Mouse (Mus musculus) midbrain, embryonic 12.5 days (tissue): Measurements from ENCODE around the gene Fam173b. TPM values are rescaled to one million over a fixed set of nuclear protein-coding genes. Genes with fewer than 3 reads are reported as not detected.

Experiments used
- ATAC-seq: fragments of 200-750 bp; cut with Nextera tagmentation; 2 replicates; pipeline ENCODE4 v1.8.0; 2017; ENCODE audit warnings: low read depth, moderate TSS enrichment, moderate library complexity; ENCODE audit not compliant: low FRiP score
- H3K27ac ChIP-seq: fragments of 300-500 bp; sonication (generic); replicated peaks from 2 replicates; pipeline ENCODE4 v1.5.1; 2016; ENCODE audit warnings: mild to moderate bottlenecking
- H3K27me3 ChIP-seq: fragments of 300-500 bp; sonication (generic); 2 replicates; pipeline ENCODE4 v1.6.1; 2016; ENCODE audit warnings: mild to moderate bottlenecking
- H3K36me3 ChIP-seq: fragments of 300-500 bp; sonication (generic); 2 replicates; pipeline ENCODE4 v1.6.1; 2016
- H3K4me1 ChIP-seq: fragments of 300-500 bp; sonication (generic); 2 replicates; pipeline ENCODE4 v1.6.1; 2016
- H3K4me2 ChIP-seq: fragments of 300-500 bp; sonication (generic); replicated peaks from 2 replicates; pipeline ENCODE4 v1.6.1; 2016; ENCODE audit warnings: mild to moderate bottlenecking, moderate library complexity
- H3K4me3 ChIP-seq: fragments of 300-500 bp; sonication (generic); 2 replicates; pipeline ENCODE4 v1.5.1; 2016; ENCODE audit warnings: mild to moderate bottlenecking
- H3K9ac ChIP-seq: fragments of 300-500 bp; sonication (generic); replicated peaks from 2 replicates; pipeline ENCODE4 v1.6.1; 2016; ENCODE audit warnings: mild to moderate bottlenecking, moderate library complexity
- H3K9me3 ChIP-seq: fragments of 300-500 bp; sonication (generic); 2 replicates; pipeline ENCODE4 v1.6.1; 2016; ENCODE audit warnings: mild to moderate bottlenecking
- WGBS: fragments of 180-500 bp; shearing (Covaris S2); methylation state at CpG from one replicate; pipeline ENCODE4 v1.1.7; 2016; 5-methylcytosine and 5-hydroxymethylcytosine counted together
- polyA plus RNA-seq: library from polyadenylated mRNA; unstranded; fragments of >200 nt; fragmentation: Nextera tagmentation; extraction: Ambion mirVana; gene quantifications from 2 replicates; pipeline ENCODE4 v1.2.1, GENCODE M21; 2016

Fam173b gene
- polyA plus RNA-seq, 1 experiment from 2014 or later, result 11.8 TPM

GRCm38 (mm10) chr15:31590176-31590575 is 11.5 kb upstream of the Fam173b start:
- 95% methylated on average over 5 of the region's 5 CpGs for WGBS
- Histone ChIP-seq H3K36me3 (peaks cover 64% of the 10 kb centered on the region), H3K4me1 (no peaks in the 10 kb centered on the region), H3K4me3 (no peak overlapping the region), H3K27me3 (no peaks in the 10 kb centered on the region), H3K4me2 (no peak overlapping the region), H3K9me3 (no peaks in the 10 kb centered on the region), H3K9ac (no peak overlapping the region), H3K27ac (no peak overlapping the region)
- no peak for ATAC-seq

GRCm38 (mm10) chr15:31592531-31592930 is 9.1 kb upstream of the Fam173b start:
- Histone ChIP-seq H3K36me3 (peaks cover 86% of the 10 kb centered on the region), H3K4me3 (no peak overlapping the region), H3K27me3 (no peaks in the 10 kb centered on the region), H3K9ac (no peak overlapping the region), H3K27ac (no peak overlapping the region), H3K9me3 (no peaks in the 10 kb centered on the region), H3K4me1 (no peaks in the 10 kb centered on the region), H3K4me2 (no peak overlapping the region)
- ATAC-seq, result no peak
- 95% methylated on average over 8 of the region's 8 CpGs for WGBS

GRCm38 (mm10) chr15:31594260-31594659 is 7.4 kb upstream of the Fam173b start:
- no peak for ATAC-seq
- Histone ChIP-seq H3K4me2 (no peak overlapping the region), H3K9ac (no peak overlapping the region), H3K9me3 (no peaks in the 10 kb centered on the region), H3K27ac (no peak overlapping the region), H3K4me3 (no peak overlapping the region), H3K36me3 (peaks cover 86% of the 10 kb centered on the region), H3K4me1 (peaks cover 5% of the 10 kb centered on the region), H3K27me3 (no peaks in the 10 kb centered on the region)
- 92% methylated on average over 14 of the region's 14 CpGs for WGBS

GRCm38 (mm10) chr15:31595651-31596050 is 6.0 kb upstream of the Fam173b start:
- Histone ChIP-seq H3K27me3 (no peaks in the 10 kb centered on the region), H3K4me3 (no peak overlapping the region), H3K9ac (no peak overlapping the region), H3K9me3 (no peaks in the 10 kb centered on the region), H3K27ac (no peak overlapping the region), H3K4me1 (peaks cover 18% of the 10 kb centered on the region), H3K36me3 (peaks cover 73% of the 10 kb centered on the region), H3K4me2 (no peak overlapping the region)
- 95% methylated on average over 7 of the region's 7 CpGs for WGBS
- ATAC-seq, result no peak

- peak overlapping the region; percentile 95 for H3K4me3 ChIP-seq
- H3K9me3 ChIP-seq, result no peaks in the 10 kb centered on the region
- peak overlapping the region; percentile 97 for H3K4me2 ChIP-seq
- no peak for ATAC-seq
- no peaks in the 10 kb centered on the region for H3K27me3 ChIP-seq
- peak overlapping the region; percentile 96; the same call in 1 of the 2 replicates for H3K9ac ChIP-seq
- WGBS, result 74% methylated on average over 4 of the region's 4 CpGs
- H3K27ac ChIP-seq, result no peak overlapping the region
- peaks cover 28% of the 10 kb centered on the region for H3K4me1 ChIP-seq
- peaks cover 31% of the 10 kb centered on the region for H3K36me3 ChIP-seq
Measured at GRCm38 (mm10) chr15:31599834-31600233, 1.8 kb upstream of the Fam173b start.

GRCm38 (mm10) chr15:31601279-31601645 is 390 bp upstream of the Fam173b start:
- under 1% methylated on average over 32 of the region's 33 CpGs for WGBS
- Histone ChIP-seq H3K4me1 (peaks cover 28% of the 10 kb centered on the region), H3K9ac (peak overlapping the region; percentile 96), H3K9me3 (no peaks in the 10 kb centered on the region), H3K36me3 (peaks cover 16% of the 10 kb centered on the region), H3K4me3 (peak overlapping the region; percentile 95), H3K27me3 (no peaks in the 10 kb centered on the region), H3K27ac (peak overlapping the region; percentile 91), H3K4me2 (peak overlapping the region; percentile 97)
- peak; percentile 82 for ATAC-seq

GRCm38 (mm10) chr15:31602426-31602825 is 774 bp downstream of the Fam173b start:
- H3K4me2 ChIP-seq, result peak overlapping the region; percentile 97
- peak overlapping the region; percentile 95 for H3K4me3 ChIP-seq
- peak overlapping the region; percentile 91 for H3K27ac ChIP-seq
- H3K36me3 ChIP-seq, result peaks cover 6% of the 10 kb centered on the region
- H3K9ac ChIP-seq, result peak overlapping the region; percentile 96
- peak; percentile 67 for ATAC-seq
- peaks cover 28% of the 10 kb centered on the region for H3K4me1 ChIP-seq
- no peaks in the 10 kb centered on the region for H3K27me3 ChIP-seq
- no peaks in the 10 kb centered on the region for H3K9me3 ChIP-seq
- 10% methylated on average over 15 of the region's 15 CpGs for WGBS

GRCm38 (mm10) chr15:31603113-31603512 is 1.5 kb downstream of the Fam173b start:
- Histone ChIP-seq H3K9me3 (no peaks in the 10 kb centered on the region), H3K27ac (no peak overlapping the region), H3K36me3 (no peaks in the 10 kb centered on the region), H3K27me3 (no peaks in the 10 kb centered on the region), H3K4me3 (peak overlapping the region; percentile 95), H3K4me1 (peaks cover 28% of the 10 kb centered on the region), H3K4me2 (peak overlapping the region; percentile 97), H3K9ac (peak overlapping the region; percentile 96; the same call in 1 of the 2 replicates)
- ATAC-seq, result no peak
- 92% methylated on average over 13 of the region's 13 CpGs for WGBS

GRCm38 (mm10) chr15:31606821-31607220 is 5.2 kb downstream of the Fam173b start:
- 0 out of 2 replicates have a peak, but pooled peaks cover 6% of the 10 kb centered on the region for H3K36me3 ChIP-seq
- no peak overlapping the region for H3K4me2 ChIP-seq
- WGBS, result 73% methylated on average over 6 of the region's 6 CpGs
- H3K9ac ChIP-seq, result no peak overlapping the region; the same call in 1 of the 2 replicates
- H3K27ac ChIP-seq, result no peak overlapping the region
- H3K4me1 ChIP-seq, result peaks cover 8% of the 10 kb centered on the region
- H3K9me3 ChIP-seq, result no peaks in the 10 kb centered on the region
- no peaks in the 10 kb centered on the region for H3K27me3 ChIP-seq
- no peak for ATAC-seq
- no peak overlapping the region for H3K4me3 ChIP-seq

GRCm38 (mm10) chr15:31611027-31611426 is 9.4 kb downstream of the Fam173b start:
- H3K27ac ChIP-seq, result no peak overlapping the region
- WGBS, result 77% methylated on average over 3 of the region's 3 CpGs
- no peak for ATAC-seq

GRCm38 (mm10) chr15:31611976-31612375 is 10.3 kb downstream of the Fam173b start:
- Histone ChIP-seq H3K27ac (no peak overlapping the region), H3K27me3 (no peaks in the 10 kb centered on the region), H3K36me3 (peaks cover 18% of the 10 kb centered on the region), H3K4me3 (no peak overlapping the region), H3K4me1 (no peaks in the 10 kb centered on the region), H3K4me2 (no peak overlapping the region), H3K9me3 (no peaks in the 10 kb centered on the region), H3K9ac (no peak overlapping the region)
- 92% methylated on average over 4 of the region's 4 CpGs for whole genome bisulfite sequencing
- ATAC-seq, result no peak

More at GRCm38 (mm10) chr15:31611027-31611426, 9.4 kb downstream of the Fam173b start:
- Histone ChIP-seq H3K9me3 (no peaks in the 10 kb centered on the region), H3K4me2 (no peak overlapping the region), H3K9ac (no peak overlapping the region), H3K27me3 (no peaks in the 10 kb centered on the region), H3K4me3 (no peak overlapping the region), H3K36me3 (peaks cover 13% of the 10 kb centered on the region; the same call in 1 of the 2 replicates), H3K4me1 (no peaks in the 10 kb centered on the region)

GRCm38 (mm10) chr15:31613826-31614453 is 12.3 kb downstream of the Fam173b start:
- no peak for ATAC-seq
- WGBS, result 91% methylated on average over 6 of the region's 6 CpGs
- Histone ChIP-seq H3K36me3 (peaks cover 36% of the 10 kb centered on the region), H3K4me2 (no peak overlapping the region), H3K27ac (no peak overlapping the region), H3K9me3 (no peaks in the 10 kb centered on the region), H3K27me3 (no peaks in the 10 kb centered on the region), H3K4me1 (no peaks in the 10 kb centered on the region), H3K4me3 (no peak overlapping the region), H3K9ac (no peak overlapping the region)

GRCm38 (mm10) chr15:31614666-31615065 is 13.0 kb downstream of the Fam173b start:
- H3K9me3 ChIP-seq, result no peaks in the 10 kb centered on the region
- no peaks in the 10 kb centered on the region for H3K4me1 ChIP-seq
- WGBS, result 90% methylated on average over 2 of the region's 2 CpGs
- peaks cover 42% of the 10 kb centered on the region for H3K36me3 ChIP-seq
- H3K4me3 ChIP-seq, result no peak overlapping the region
- no peak for ATAC-seq
- no peak overlapping the region for H3K4me2 ChIP-seq
- H3K27me3 ChIP-seq, result no peaks in the 10 kb centered on the region
- H3K9ac ChIP-seq, result no peak overlapping the region
- no peak overlapping the region for H3K27ac ChIP-seq
